Mouse (Mus musculus) stomach, postnatal 0 days (tissue): Measurements from ENCODE around the gene Kcna6.

Source experiments
- CTCF ChIP-seq: IDR thresholded peaks from 2 replicates; pipeline ENCODE4 v1.5.1; 2016; ENCODE audit warnings: antibody characterized with exemption, low read depth, mild to moderate bottlenecking, moderate library complexity
- EP300 ChIP-seq: optimal IDR thresholded peaks from 2 replicates; pipeline ENCODE3; 2016; ENCODE audit warnings: antibody characterized with exemption

DNA sequence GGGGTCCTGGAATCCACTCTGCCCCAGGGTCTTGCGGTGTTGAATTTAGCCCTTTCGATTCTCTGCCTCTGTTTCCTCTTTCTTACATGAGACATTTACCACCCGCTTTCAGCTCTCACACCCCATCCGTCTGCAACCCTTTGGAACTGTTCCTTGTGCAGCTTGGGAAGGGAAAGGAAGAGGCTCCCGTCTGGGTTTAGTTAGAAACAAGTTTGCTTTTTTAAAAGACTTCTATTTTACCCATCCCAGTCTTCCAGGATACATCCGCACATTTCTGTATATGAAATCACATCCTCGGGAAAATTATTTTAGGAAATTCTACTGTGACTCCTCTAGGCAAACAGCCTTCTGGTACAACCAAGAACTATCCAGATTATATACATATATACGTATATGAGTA, 11.7 kb downstream of the Kcna6 start:
- TF ChIP-seq CTCF = no peak
- TF ChIP-seq EP300 = no peak
